Mouse (Mus musculus) telencephalon, adult 2 months (tissue): ENCODE data around the gene Mnd1.
A peak's percentile ranks its signal among the peaks of the same experiment; 100 is the strongest.

Experiments used
- DNase-seq: peaks from one replicate; pipeline ENCODE4 v3.0.0-alpha.2; 2011; ENCODE audit warnings: low read depth, low spot score

Gene Mnd1

DNA sequence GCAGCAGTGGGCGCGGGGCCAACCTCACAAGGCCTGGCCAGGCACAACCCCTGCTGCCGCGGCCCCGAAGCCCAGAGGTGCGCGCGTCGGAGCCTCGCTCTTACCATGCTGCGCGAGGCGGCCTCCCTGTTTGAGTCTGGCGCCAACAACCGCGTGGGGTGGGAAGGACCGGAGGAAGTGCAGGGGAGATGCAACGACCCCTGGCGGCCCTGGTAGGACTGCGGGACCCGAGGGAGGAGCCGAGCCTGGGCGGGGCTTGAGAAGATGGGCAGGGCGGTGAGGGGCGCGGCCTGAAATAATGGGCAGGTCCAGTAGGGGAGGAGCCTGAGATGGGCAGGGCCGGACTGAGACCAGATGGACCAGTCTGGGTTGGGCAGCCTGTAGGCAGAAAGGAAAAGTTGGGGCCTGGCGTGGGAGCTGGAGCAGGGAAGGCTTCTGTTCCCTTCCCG, at the start of gene Mnd1:
Gene Mnd1 (minus strand): TSS at position 229 of the 449 bp plus-strand sequence.
- peak; percentile 86 for DNase-seq

- no peak for DNase-seq
Measured at GRCm38 (mm10) chr3:84204640-84205039, 49.1 kb upstream of the Mnd1 start.

- DNase-seq, result no peak
Measured at GRCm38 (mm10) chr3:84200559-84201420, 45.2 kb upstream of the Mnd1 start.

GRCm38 (mm10) chr3:84199516-84199915, 43.9 kb upstream of the Mnd1 start:
- no peak for DNase-seq

GRCm38 (mm10) chr3:84198229-84198628, 42.6 kb upstream of the Mnd1 start:
- DNase-seq, result no peak

DNA sequence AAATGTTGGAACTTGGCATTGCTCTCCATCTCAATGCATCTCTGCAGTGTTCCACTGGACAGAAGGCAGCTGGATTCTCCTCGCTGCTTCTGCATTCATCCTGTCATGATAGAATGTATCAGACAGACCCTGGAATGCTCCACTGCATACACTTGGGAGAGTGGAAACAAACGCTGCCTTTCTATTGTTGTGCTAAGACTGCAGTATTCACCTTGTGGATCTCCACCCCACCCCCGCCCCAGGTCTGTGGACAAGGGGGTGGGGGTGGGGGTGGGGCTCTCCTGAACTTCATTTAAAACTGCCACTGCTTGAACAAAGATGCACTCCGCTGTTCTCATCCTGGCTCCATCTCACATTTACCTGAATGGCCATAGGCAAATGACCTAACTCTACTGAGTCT, 38.3 kb upstream of the Mnd1 start:
- no peak for DNase-seq

DNA sequence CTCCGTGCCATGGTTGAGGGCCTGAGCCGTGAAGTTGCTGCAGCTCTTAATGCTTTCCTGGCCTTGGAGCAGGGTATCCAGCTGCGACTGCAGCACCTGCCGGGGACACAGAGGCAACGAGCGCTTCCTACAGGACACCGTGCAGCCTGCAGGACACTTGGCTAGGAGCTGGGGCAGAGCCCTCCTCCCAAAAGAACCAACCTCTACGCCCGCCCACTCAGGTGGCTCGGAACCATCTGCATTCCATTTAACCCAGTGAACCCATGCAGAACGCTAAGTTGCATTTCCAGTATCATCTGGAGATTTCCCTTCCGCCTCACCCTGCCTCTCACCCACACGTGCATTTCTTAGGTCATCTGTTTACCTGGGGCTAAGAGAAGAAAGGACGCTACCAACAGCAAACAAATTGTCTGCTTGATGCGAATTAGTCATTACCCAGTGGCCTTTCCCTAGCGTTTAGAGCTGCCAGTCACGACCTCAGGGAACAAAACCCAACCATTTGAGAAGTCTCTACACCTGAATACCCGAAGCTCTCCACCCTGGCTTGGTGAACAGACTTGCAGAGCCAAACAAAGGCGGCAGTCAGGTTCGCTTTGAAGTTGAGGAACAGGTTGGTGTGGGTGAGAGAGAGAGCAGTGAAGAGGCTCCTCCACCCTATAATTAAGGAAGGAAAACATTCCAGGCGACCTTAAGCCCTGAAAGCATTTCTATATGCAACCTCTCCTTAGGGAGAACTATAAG, 35.7 kb upstream of the Mnd1 start:
- no peak for DNase-seq

- no peak for DNase-seq
Measured at GRCm38 (mm10) chr3:84190513-84191061, 35.0 kb upstream of the Mnd1 start.

DNA sequence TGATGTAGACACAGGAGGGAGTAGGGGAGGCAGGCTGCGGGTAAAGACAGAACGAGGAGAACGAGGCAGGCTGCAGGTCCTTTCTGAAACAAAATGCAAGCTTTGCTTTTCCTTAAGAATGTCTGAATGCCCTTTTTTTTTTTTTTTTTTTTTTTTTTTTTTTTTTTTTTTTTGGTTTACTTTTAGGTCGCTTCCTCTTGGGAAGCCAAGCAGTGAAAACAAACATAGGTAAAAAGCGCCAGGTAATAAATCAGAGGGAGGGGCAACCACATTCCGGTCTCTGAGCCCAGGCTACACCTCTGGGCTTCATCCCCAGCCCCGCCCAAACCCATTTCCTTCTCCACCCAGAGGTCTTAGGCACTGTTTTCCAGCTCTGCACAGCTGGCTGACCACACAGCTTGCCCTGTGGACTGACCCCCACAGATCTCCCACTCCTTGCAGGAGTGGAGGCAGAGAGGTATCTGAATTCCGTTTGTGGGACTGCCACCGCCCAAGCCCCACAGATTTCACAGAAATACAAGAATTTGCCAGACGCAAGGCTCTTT, 34.1 kb upstream of the Mnd1 start:
- DNase-seq, result no peak

DNA sequence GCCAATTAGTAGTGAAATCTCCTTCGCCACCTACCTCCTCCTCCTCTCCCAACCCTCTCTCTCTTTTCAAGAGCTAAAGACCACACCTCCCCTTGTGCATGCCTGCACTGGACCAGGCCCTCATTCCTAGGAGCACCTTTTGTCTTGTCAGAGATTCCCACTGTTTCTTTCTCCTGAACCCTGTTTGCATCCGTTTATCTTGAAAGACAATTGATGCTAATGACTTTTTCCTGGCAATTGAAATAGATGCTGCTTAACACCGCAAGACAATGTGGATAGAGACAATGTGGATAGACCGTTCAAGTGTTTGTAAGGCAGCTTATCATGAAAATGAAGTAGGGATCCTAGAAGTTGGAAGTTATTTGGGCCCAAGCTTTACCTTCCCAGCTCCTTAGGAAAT, 26.1 kb upstream of the Mnd1 start:
- no peak for DNase-seq

GRCm38 (mm10) chr3:84181102-84181501, 25.5 kb upstream of the Mnd1 start:
- DNase-seq, result no peak

GRCm38 (mm10) chr3:84180304-84180703, 24.7 kb upstream of the Mnd1 start:
- DNase-seq, result no peak

DNA sequence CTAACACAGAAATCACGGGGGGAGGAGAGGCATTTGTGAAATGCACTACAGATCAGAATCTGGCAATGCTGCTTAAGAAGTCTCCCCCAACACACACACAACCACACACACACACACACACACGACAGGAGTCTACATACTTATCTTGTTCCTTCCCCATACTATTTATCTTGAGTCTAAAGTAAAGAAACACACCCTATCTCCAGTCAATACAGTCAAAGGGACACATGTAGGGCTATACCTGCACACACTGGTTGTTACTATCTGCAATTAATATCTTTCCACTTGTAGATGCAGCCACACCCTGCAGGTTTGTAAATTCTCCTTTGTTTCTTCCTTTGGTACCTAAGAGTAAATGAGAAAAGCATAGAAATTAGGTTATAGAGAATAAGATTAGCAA, 22.2 kb upstream of the Mnd1 start:
- no peak for DNase-seq

DNA sequence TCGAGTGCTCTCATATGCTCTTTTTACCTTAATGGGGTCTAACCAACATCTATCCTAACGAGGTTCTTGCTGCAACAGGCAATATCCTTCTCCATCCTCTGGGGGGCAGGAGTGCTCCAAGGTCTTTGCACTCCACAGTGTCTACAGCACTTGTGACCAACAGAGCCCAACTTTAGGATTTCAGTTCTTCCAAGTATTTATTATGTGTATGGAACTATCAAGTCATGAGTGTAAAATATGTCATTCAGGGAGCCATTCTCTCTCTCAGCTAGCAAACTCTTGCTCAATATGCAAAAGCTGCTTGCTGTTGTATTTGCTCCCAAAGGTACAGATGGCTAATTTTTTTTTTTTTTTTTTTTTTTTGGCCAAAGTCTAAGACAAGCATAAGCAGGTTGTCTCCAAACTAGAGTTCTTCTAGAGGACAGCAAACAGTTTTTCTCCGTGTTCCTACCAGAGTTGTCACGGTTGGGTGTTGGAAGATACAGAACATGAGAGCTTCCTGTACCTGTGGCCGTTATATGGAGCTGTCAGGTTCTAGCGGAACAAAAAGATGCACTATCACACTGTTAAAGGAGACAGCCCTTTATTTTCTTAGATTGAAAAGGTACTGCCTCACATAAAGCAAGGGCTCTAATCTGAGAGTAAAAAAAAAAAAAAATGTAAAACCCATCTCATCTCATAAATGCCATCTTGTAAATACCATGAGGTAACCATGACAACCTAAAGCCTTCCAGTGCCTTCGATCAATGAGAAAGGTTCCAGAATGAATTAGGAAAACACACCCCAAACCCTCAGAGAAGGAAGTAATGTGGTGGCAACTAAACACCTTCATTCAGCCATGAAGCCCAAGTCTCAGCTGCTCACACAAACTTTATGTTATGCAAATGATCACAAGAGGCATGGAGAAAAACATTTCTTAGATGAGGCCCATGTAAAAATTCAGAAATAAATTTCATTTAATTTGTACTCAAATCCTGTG, 20.0 kb upstream of the Mnd1 start:
- peak; percentile 44 for DNase-seq

GRCm38 (mm10) chr3:84173581-84174154, 18.1 kb upstream of the Mnd1 start, which contains the start of gene Gm6525:
Gene Gm6525 (plus strand): TSS chr3:84174104.
- DNase-seq, result no peak

DNA sequence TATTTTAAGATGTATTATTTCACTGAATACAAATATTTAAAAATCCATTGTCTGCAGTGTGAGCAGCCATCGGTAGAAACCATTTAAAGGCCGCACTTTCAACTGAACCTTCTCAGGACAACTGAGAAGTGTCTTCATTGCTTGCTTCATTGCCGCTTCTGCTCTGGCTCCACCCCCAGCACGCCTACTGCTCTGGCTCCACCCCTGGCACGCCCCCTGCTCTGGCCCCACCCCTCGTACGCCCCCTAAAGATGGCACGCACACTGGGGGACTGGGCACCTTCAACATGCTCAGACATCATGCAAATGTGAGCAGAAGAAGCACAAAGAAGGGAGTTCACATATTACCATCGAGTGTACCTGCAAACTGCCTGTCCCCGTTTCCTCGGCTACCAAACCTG, 16.8 kb upstream of the Mnd1 start:
- no peak for DNase-seq

GRCm38 (mm10) chr3:84169393-84170005, 13.9 kb upstream of the Mnd1 start:
- DNase-seq, result no peak

- no peak for DNase-seq
Measured at GRCm38 (mm10) chr3:84168943-84169342, 13.4 kb upstream of the Mnd1 start.

GRCm38 (mm10) chr3:84166073-84166472, 10.5 kb upstream of the Mnd1 start:
- DNase-seq, result no peak

DNA sequence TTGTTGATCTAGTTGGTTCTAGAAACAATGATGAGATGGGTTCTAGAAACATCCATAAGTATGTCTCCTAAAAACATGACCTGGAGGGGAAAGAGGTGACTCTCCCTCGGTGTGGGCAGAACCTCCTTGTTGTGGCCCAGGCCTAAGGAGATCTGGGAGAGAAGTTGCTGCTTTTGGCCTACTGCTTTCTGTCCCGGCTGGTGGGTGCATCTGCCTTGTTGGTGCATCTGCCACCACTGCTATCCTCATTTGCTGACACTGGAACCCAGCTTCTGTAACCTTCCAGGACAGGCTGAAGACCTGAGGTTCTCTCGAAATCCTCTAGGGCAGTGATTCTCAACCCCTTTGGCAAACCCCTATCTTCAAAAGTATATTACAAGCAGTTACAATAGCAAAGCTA, 9.8 kb upstream of the Mnd1 start:
- no peak for DNase-seq
